Comparison of ENCODE assay signal across 12 mouse cellular contexts in the genomic region with DNA sequence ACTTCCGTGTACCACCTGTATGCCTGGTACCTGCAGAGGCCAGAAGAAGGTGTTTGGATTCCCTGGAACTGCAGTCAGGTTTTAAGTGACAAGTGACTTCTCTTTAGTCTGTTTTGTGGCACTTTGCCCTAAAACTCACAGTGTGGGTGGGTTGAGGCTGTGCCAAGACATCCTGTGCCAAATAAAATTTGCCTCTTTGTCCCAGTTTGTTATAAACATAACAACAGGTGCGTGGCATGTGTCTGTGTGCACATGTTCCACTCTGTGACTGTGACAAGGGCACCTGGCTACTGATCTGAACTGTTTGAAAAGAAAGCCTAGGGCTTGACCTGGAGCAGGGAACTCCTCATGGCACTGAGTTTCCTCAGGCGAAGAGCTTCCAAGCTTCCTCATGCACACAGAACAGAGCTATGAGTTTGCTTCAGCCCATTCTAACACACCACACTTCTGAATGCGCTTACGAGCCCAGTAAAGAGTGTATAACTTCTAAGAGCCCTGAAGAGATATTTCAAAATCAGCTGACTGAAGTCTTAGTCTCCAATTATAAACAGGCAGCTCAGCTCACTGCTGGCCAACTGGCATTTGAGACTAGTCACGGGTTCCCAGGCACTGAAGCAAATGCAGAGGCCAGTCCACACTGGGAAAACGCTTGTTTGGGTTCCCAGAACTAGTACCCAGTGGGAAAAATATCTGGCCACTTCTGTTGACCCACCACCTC. TPM values are rescaled to one million over a fixed set of nuclear protein-coding genes. Genes with fewer than 3 reads are reported as not detected.
DNase-seq lines count a peak whose midpoint lies in the region; ATAC-seq and TF ChIP-seq lines count a peak whose summit lies in the region.
"Had no signal": no experiment of that assay in that cellular context is flagged by ENCODE, and none has a peak within 500 bp of the region (broad histone marks: within the 10 kb centered on the region; RNA-seq: fewer than 3 reads in every experiment).

No protein-coding gene starts in this region.

- TF ChIP-seq POLR2A in liver, adult 2 months (IDR thresholded peaks at IDR 0.05; ENCODE audit: extremely low read depth, insufficient read depth, low read length): no peak

- no peak overlapping the region for H3K4me3 ChIP-seq in liver, adult 2 months (ENCODE audit: insufficient read depth, low read depth, low read length)
- no peak overlapping the region for H3K4me3 ChIP-seq in liver, postnatal 0 days (ENCODE audit: low read depth, low read length)
- no peak overlapping the region for H3K4me3 ChIP-seq in stomach, embryonic 15.5 days (replicated peaks)
- H3K4me3 ChIP-seq: liver, embryonic 13.5 days had no signal

- H3K27me3 ChIP-seq in liver, adult 2 months (ENCODE audit: control insufficient read depth, insufficient read depth, low read length): no peaks in the 10 kb centered on the region
- H3K27me3 ChIP-seq in liver, postnatal 0 days (ENCODE audit: insufficient read depth, low read length): no peaks in the 10 kb centered on the region
- H3K27me3 ChIP-seq in stomach, embryonic 15.5 days (replicated peaks): no peaks in the 10 kb centered on the region
- H3K27me3 ChIP-seq: liver, embryonic 13.5 days had no signal

- TF ChIP-seq CTCF in liver, adult 2 months (IDR thresholded peaks at IDR 0.05; ENCODE audit: low read depth, low read length): no peak
- no peak for TF ChIP-seq CTCF in liver, postnatal 0 days (IDR thresholded peaks at IDR 0.05; ENCODE audit: low read depth)

- no peaks in the 10 kb centered on the region for H3K79me2 ChIP-seq in liver, adult 2 months (ENCODE audit: control insufficient read depth, insufficient read depth, low read length)

- peak overlapping the region; percentile 57 for H3K27ac ChIP-seq in liver, adult 2 months (replicated peaks; ENCODE audit: insufficient read depth, low read depth, low read length)
- no peak overlapping the region for H3K27ac ChIP-seq in liver, postnatal 0 days (ENCODE audit: low read depth)
- H3K27ac ChIP-seq in stomach, embryonic 15.5 days: peak overlapping the region; percentile 42; the same call in 1 of the 2 replicates
- H3K27ac ChIP-seq: liver, embryonic 13.5 days had no signal

- no peaks in the 10 kb centered on the region for H3K9me3 ChIP-seq in liver, postnatal 0 days (ENCODE audit: low read length)
- no peaks in the 10 kb centered on the region for H3K9me3 ChIP-seq in stomach, embryonic 15.5 days
- H3K9me3 ChIP-seq: liver, embryonic 13.5 days had no signal

- DNase-seq in liver, adult 2 months (ENCODE audit: extremely low read depth, low read depth, low spot score): peak; percentile 84
- no peak for DNase-seq in liver, postnatal 0 days
- peak; percentile 42 for DNase-seq in gastrocnemius, postnatal 10 days
- DNase-seq in heart, postnatal 14 days: peak; percentile 57 to 66
- DNase-seq in layer of hippocampus, adult 9-11 months: no peak
- no peak for DNase-seq in frontal cortex, postnatal 36 days (ENCODE audit: low spot score in 2 of 2)
- DNase-seq: liver, embryonic 13.5 days; right cerebral cortex, postnatal 25 days; thymus, postnatal 14 days had no signal

- intact Hi-C loops in heart, postnatal 14 days (cut with DNase I): loop anchor here (5.0 kb wide), 2 partner anchors 34 to 64 kb away; a partner anchor contains a TSS

- TF ChIP-seq EP300 in liver, postnatal 0 days (IDR thresholded peaks at IDR 0.05; ENCODE audit: low read depth): no peak

- H3K36me3 ChIP-seq in liver, adult 2 months (ENCODE audit: control insufficient read depth, insufficient read depth, low read length): no peaks in the 10 kb centered on the region
- no peaks in the 10 kb centered on the region for H3K36me3 ChIP-seq in liver, postnatal 0 days (replicated peaks; ENCODE audit: insufficient read depth, low read length)
- H3K36me3 ChIP-seq in stomach, embryonic 15.5 days: no peaks in the 10 kb centered on the region
- H3K36me3 ChIP-seq: liver, embryonic 13.5 days had no signal

- 36% methylated on average over 7 of the region's 7 CpGs for WGBS in liver, adult 2 months
- 71% methylated on average over 7 of the region's 7 CpGs for WGBS in liver, postnatal 0 days (ENCODE audit: insufficient replicate concordance)
- WGBS in stomach, embryonic 15.5 days: 64% methylated on average over 7 of the region's 7 CpGs

- peaks cover 7% of the 10 kb centered on the region; the same call in 1 of the 2 replicates for H3K4me1 ChIP-seq in liver, adult 2 months (ENCODE audit: control insufficient read depth, insufficient read depth, low read length)
- no peaks in the 10 kb centered on the region for H3K4me1 ChIP-seq in liver, postnatal 0 days (ENCODE audit: insufficient read depth)
- H3K4me1 ChIP-seq in stomach, embryonic 15.5 days: no peaks in the 10 kb centered on the region
- H3K4me1 ChIP-seq: liver, embryonic 13.5 days had no signal

- H3K9ac ChIP-seq in liver, adult 2 months (ENCODE audit: low read depth, low read length): no peak overlapping the region
- no peak overlapping the region for H3K9ac ChIP-seq in liver, postnatal 0 days (replicated peaks)
- H3K9ac ChIP-seq in stomach, embryonic 15.5 days: no peak overlapping the region
- H3K9ac ChIP-seq: liver, embryonic 13.5 days had no signal

- no peak overlapping the region for H3K4me2 ChIP-seq in liver, postnatal 0 days (ENCODE audit: low read depth, low read length)
- H3K4me2 ChIP-seq in stomach, embryonic 15.5 days: no peak overlapping the region
- H3K4me2 ChIP-seq: liver, embryonic 13.5 days had no signal

- ATAC-seq in liver, postnatal 0 days: no peak
- no peak for ATAC-seq in stomach, embryonic 15.5 days (ENCODE audit: insufficient read depth, low FRiP score, low read depth)
- no peak for ATAC-seq in erythroid progenitor cell, adult 5-6 weeks (replicated peaks; ENCODE audit: low FRiP score, poor library complexity, severe bottlenecking)
- ATAC-seq: midbrain, embryonic 16.5 days had no signal

RNA-seq across cellular contexts. Expression of a gene that starts 34.3 kb away (rescaled TPM):
- 12.3 and 17.3 TPM in 2 replicates for total RNA-seq in liver, adult 2 months (2014; rRNA removed)
- polyA plus RNA-seq in liver, adult 2 months (2012; rRNA removed): 2.3 and 3.3 TPM in 2 replicates
- polyA plus RNA-seq in liver, postnatal 0 days (2015; fragmentation: Nextera tagmentation; extraction: Ambion mirVana): 2.9 and 3.2 TPM in 2 replicates
- 100 to 1,000 TPM; 128 to 134 TPM for total RNA-seq in gastrocnemius, postnatal 10 days (2021)
- total RNA-seq in heart, postnatal 14 days (2021): 100 to 1,000 TPM; 223 to 229 TPM
- polyA plus RNA-seq in stomach, embryonic 15.5 days (2015; fragmentation: Nextera tagmentation; extraction: Ambion mirVana): 12.5 and 17.9 TPM in 2 replicates
- total RNA-seq in erythroid progenitor cell, adult 5-6 weeks (2015; ENCODE audit: low replicate concordance): 0.36 TPM in 1 of 2 replicates, not detected in the other
- 0.26 TPM in 1 of 2 replicates, not detected in the other for total RNA-seq in erythroid progenitor cell, adult 5-6 weeks (2017; ENCODE audit: low replicate concordance)

Comparison
In these comparisons a context has a peak if more than half of its experiments do, and no peak if none do; other contexts are left out.
1. DNase-seq: peak in liver, adult 2 months (single experiment), gastrocnemius, postnatal 10 days (single experiment) and heart, postnatal 14 days (2 of 2); none in liver, postnatal 0 days (single experiment), layer of hippocampus, adult 9-11 months (single experiment) and frontal cortex, postnatal 36 days (0 of 2).